Mouse (Mus musculus) frontal cortex, postnatal 25 days (tissue): Measurements from ENCODE around the gene H2-Eb2.
"Not testable (repeated sequence)": the region's sequence is repeated elsewhere in the genome, so short reads cannot be mapped to it uniquely, and the experiment has no call there.

Experiments
- DNase-seq, 2 experiments: peaks; one replicate each; pipeline ENCODE4 v3.0.0; 2022; ENCODE audit warnings: low spot score in 2 of 2

Gene H2-Eb2

GRCm38 (mm10) chr17:34305380-34306030 lies 20.0 kb upstream of the H2-Eb2 start, which contains the start of gene H2-Eb1:
H2-Eb1 (plus strand) TSS chr17:34305867.
- peak; percentile 82 to 88 for DNase-seq

GRCm38 (mm10) chr17:34306407-34306806 lies 19.1 kb upstream of the H2-Eb2 start:
- no peak for DNase-seq

GRCm38 (mm10) chr17:34307216-34307615 lies 18.2 kb upstream of the H2-Eb2 start:
- DNase-seq = no peak

DNA sequence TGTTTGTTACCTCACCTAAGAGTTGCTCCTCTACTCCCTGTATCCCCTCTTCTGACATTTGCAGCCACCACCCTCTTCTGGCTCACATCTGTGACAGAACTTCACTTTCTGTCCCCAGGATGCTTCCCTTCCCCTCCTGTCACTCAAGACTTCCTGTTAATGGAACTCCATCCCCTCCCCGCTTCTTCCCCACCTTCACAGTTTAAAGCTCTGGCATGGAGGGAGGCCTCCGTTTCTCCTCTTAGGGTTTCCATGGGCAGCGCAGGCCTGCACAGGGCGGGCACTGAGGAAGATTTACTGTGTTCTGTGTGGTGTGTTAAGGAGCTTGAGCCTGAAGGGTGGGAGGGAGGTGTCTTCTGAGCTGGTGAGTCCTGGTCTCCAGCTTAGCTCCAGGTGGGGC lies 17.3 kb upstream of the H2-Eb2 start:
- DNase-seq = no peak

- no peak for DNase-seq
Measured at GRCm38 (mm10) chr17:34309225-34309624, 16.2 kb upstream of the H2-Eb2 start.

GRCm38 (mm10) chr17:34309683-34310385 lies 15.6 kb upstream of the H2-Eb2 start:
- DNase-seq = peak; percentile 21 to 46

GRCm38 (mm10) chr17:34310526-34310925 lies 14.9 kb upstream of the H2-Eb2 start:
- DNase-seq = not testable (repeated sequence)

DNA sequence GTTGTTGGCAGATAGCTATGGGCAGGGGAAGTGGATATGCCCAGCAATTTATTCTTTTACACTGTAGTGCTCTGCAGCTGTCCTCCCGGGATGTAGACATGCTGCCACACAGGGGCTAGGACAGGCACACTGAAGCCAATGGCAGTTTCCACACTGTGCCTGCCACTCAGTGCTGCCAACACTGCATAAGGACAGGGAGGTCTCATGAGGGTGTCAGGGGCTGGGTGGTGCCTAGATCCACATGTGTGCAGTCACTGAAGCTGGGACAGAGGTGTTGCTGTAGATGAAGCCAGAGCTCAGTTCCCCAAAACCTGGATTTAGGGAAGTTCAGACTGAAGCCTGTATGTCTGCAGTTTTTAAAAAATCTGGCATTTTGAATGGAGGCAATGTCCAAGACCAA lies 13.3 kb upstream of the H2-Eb2 start:
- DNase-seq = no peak

GRCm38 (mm10) chr17:34313393-34313792 lies 12.1 kb upstream of the H2-Eb2 start:
- peak; percentile 61 to 70 for DNase-seq

GRCm38 (mm10) chr17:34314286-34314685 lies 11.2 kb upstream of the H2-Eb2 start:
- no peak for DNase-seq

DNA sequence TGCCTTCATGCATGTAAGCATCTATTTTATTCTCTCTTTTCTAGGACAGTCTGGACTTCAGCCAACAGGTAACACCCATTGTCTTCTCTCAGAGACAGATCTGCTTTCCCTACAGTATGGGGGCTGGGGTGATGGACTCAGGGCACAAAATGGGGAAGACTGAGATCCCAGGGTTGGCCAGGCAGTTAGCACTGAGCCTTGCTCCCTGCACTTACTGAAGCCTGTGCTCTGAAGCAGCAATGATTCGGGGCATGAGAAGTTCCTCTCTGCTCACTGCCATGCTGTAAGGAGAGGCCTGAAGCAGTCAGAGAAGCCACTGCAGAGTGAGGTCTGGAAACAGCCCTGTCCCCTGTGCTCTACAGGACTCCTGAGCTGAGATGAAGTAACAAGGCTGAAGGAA lies 10.0 kb upstream of the H2-Eb2 start:
- no peak for DNase-seq

- DNase-seq = no peak
Measured at GRCm38 (mm10) chr17:34316697-34317096, 8.8 kb upstream of the H2-Eb2 start.

DNA sequence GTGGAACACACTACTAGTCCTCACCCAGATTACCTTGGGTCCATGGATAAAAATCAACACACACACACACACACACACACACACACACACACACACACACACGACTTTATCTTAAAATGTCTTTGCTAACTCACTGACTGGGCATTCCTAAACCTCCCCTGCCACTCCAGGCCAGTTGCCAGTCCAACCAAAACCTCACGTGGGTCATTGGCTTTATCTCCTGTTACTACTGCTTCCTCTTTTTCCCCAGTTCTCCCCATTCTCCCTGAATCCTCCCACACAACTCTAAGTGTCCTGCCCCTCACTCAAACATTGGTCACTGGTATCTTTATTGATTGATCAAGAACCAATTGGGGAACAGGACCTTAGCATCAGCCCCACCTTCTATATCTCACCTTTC lies 8.2 kb upstream of the H2-Eb2 start:
- DNase-seq = no peak

GRCm38 (mm10) chr17:34326373-34326772 lies 908 bp downstream of the H2-Eb2 start:
- DNase-seq = no peak

GRCm38 (mm10) chr17:34329807-34330206 lies 4.3 kb downstream of the H2-Eb2 start:
- DNase-seq = no peak

GRCm38 (mm10) chr17:34331200-34331599 lies 5.7 kb downstream of the H2-Eb2 start:
- DNase-seq = no peak

- no peak for DNase-seq
Measured at GRCm38 (mm10) chr17:34340619-34341402, 15.3 kb downstream of the H2-Eb2 start.

- DNase-seq = no peak
Measured at GRCm38 (mm10) chr17:34344882-34345281, 19.4 kb downstream of the H2-Eb2 start.

- no peak for DNase-seq
Measured at GRCm38 (mm10) chr17:34345486-34345885, 20.0 kb downstream of the H2-Eb2 start.

GRCm38 (mm10) chr17:34346041-34346440 lies 20.6 kb downstream of the H2-Eb2 start:
- DNase-seq = no peak

DNA sequence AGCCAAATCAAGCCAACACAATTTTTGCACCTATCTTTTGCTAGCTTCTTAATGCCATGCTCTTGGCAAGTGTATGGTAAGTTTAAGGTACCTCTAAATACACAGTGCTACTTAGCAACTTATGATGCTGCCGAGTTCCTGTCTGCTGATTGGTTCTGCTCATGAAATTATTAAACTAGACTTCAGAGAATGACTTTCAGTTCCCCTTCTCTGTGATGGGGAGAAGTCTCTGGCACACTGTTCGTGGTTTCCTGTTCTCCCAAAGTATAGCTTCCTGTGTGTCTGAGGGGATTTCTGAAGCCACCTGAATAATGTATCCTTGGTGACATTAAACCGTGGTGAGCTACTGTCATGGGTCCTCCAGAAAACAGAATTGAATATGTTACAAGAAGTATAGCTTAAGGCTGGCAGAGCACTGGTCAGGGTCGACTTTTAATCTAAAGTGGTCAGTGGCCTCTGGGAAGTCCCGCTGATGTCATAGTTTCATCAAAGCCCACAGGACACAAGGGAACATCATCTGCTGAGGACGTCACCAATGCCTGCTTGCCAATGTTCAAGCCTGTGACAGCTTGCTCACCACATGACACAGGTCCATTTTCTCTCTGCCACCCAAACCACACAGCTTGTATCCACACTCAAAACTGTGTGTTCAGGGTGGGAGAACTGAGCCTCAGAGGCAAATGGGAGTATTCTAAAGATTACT lies 22.3 kb downstream of the H2-Eb2 start:
- DNase-seq = peak; percentile 44 to 48

DNA sequence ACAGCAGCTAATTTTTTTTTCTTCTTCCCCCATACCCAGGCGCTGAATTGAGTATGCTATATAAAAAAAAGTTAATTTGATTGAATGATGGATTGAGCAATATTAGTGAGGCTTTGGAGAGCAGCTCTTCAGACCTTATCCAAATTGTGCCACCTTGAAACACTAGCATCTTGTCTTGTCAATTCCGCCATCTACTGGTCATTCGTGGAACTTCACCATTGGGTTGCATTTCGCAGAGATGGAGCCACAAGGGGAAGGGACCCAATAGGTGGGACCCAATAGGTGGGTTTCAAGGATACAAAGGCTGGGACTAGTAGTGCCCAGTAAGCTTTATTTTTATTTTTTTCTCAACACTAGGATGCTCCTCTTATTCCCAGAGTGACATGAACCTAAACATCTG lies 24.0 kb downstream of the H2-Eb2 start:
- peak; percentile 71 to 75 for DNase-seq
